Mouse (Mus musculus): ENCODE measurements around the gene Plcb1. TPM values are rescaled to one million over a fixed set of nuclear protein-coding genes. Genes with fewer than 3 reads are reported as not detected.

Gene Plcb1
- polyA plus RNA-seq, 1 experiment from 2014 or later, result 7.9 TPM

DNA sequence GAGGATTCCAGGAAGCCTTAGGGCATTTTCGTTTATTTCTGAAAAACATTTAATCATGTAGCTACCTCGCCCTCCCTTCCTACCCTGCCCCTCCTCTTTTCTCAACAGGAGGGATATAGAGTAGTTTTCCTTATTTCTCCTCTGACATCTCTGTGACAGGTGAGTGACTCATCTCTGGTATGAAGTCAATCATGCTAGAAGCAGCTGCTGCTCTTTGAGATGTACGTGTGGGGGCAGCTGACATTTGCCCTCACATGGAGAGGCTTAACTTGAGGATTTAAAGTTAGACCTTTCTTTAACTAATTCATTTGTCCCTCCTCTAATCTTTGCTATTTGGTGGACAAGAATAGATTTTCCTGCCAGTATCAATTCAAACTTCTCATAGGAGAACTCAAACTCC is 608.8 kb downstream of the Plcb1 start:
- H3K4me1 ChIP-seq (ENCODE audit: insufficient read depth), result no peaks in the 10 kb centered on the region
- WGBS (ENCODE audit: insufficient replicate concordance), result 82% methylated on average over 3 of the region's 3 CpGs
- no peak overlapping the region for H3K27ac ChIP-seq (ENCODE audit: low read depth)
- H3K27me3 ChIP-seq (ENCODE audit: insufficient read depth, low read length), result no peaks in the 10 kb centered on the region
- no peak overlapping the region for H3K4me3 ChIP-seq (ENCODE audit: low read depth, low read length)
- DNase-seq, result no peak
- no peaks in the 10 kb centered on the region for H3K36me3 ChIP-seq (replicated peaks; ENCODE audit: insufficient read depth, low read length)
- ATAC-seq, result no peak
- no peak overlapping the region for H3K9ac ChIP-seq (replicated peaks)
- no peaks in the 10 kb centered on the region for H3K9me3 ChIP-seq (ENCODE audit: low read length)
- TF ChIP-seq CTCF (IDR thresholded peaks at IDR 0.05; ENCODE audit: low read depth), result no peak
- TF ChIP-seq EP300 (IDR thresholded peaks at IDR 0.05; ENCODE audit: low read depth), result no peak
- no peak overlapping the region for H3K4me2 ChIP-seq (ENCODE audit: low read depth, low read length)

DNA sequence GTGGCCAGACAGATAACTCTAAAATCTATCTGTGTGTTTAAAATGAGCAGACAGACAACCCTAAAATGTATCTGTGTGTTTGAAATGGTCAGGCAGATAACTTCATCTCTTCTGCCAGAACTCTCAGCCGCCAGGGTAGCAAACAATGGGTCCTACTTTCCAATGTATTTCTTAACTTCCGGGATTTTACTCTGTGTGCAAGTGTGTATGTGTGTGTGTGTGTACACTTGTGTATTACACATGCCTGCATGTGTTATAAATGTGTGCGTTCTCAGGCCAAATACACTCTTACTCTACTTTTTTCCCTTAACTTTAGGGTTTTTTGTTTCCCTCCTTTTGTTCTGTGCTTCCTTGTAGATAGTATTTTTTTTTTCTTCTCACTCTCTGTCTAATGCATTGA is 610.5 kb downstream of the Plcb1 start:
- WGBS (ENCODE audit: insufficient replicate concordance), result 70% methylated on average over 3 of the region's 3 CpGs
- Histone ChIP-seq H3K4me3 (ENCODE audit: low read depth, low read length) (no peak overlapping the region), H3K27me3 (ENCODE audit: insufficient read depth, low read length) (no peaks in the 10 kb centered on the region), H3K4me2 (ENCODE audit: low read depth, low read length) (no peak overlapping the region), H3K9me3 (ENCODE audit: low read length) (no peaks in the 10 kb centered on the region), H3K9ac (replicated peaks) (no peak overlapping the region), H3K36me3 (replicated peaks; ENCODE audit: insufficient read depth, low read length) (no peaks in the 10 kb centered on the region), H3K4me1 (ENCODE audit: insufficient read depth) (no peaks in the 10 kb centered on the region), H3K27ac (ENCODE audit: low read depth) (no peak overlapping the region)
- no peak for DNase-seq
- TF ChIP-seq EP300 (IDR thresholded peaks at IDR 0.05; ENCODE audit: low read depth), result no peak
- no peak for TF ChIP-seq CTCF (IDR thresholded peaks at IDR 0.05; ENCODE audit: low read depth)
- no peak for ATAC-seq

- Histone ChIP-seq H3K27ac (ENCODE audit: low read depth) (no peak overlapping the region), H3K4me1 (ENCODE audit: insufficient read depth) (no peaks in the 10 kb centered on the region), H3K4me3 (ENCODE audit: low read depth, low read length) (no peak overlapping the region), H3K4me2 (ENCODE audit: low read depth, low read length) (no peak overlapping the region), H3K36me3 (replicated peaks; ENCODE audit: insufficient read depth, low read length) (no peaks in the 10 kb centered on the region; the same call in 1 of the 2 replicates), H3K9ac (replicated peaks) (no peak overlapping the region), H3K27me3 (ENCODE audit: insufficient read depth, low read length) (no peaks in the 10 kb centered on the region), H3K9me3 (ENCODE audit: low read length) (no peaks in the 10 kb centered on the region)
- WGBS (ENCODE audit: insufficient replicate concordance), result 80% methylated on average over 2 of the region's 2 CpGs
- DNase-seq, result no peak
- no peak for TF ChIP-seq CTCF (IDR thresholded peaks at IDR 0.05; ENCODE audit: low read depth)
- no peak for ATAC-seq
Observed at GRCm38 (mm10) chr2:135397970-135398369, 612.1 kb downstream of the Plcb1 start.

DNA sequence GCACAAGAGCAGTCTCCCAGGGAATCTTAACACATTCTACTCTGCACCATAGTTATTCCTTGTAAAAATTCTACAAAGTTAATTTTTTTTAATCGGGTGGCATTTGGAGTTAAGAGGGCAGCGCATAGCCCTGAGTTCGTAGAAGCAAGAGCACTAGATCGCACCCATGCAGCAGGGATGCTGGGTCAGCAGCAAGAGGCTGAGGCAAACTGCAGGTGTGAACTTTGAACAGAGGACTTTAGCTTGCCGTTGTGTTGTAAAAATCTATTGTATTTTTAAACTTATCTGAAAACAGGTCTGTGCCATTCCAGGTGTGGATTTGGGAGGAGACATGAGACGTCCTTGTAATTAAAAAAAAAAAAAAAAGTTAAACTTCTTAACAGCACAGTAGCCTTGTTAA is 613.9 kb downstream of the Plcb1 start:
- Histone ChIP-seq H3K4me2 (ENCODE audit: low read depth, low read length) (no peak overlapping the region), H3K36me3 (replicated peaks; ENCODE audit: insufficient read depth, low read length) (no peaks in the 10 kb centered on the region; the same call in 1 of the 2 replicates), H3K4me1 (ENCODE audit: insufficient read depth) (no peaks in the 10 kb centered on the region), H3K27me3 (ENCODE audit: insufficient read depth, low read length) (no peaks in the 10 kb centered on the region), H3K4me3 (ENCODE audit: low read depth, low read length) (no peak overlapping the region), H3K9ac (replicated peaks) (no peak overlapping the region), H3K27ac (ENCODE audit: low read depth) (no peak overlapping the region), H3K9me3 (ENCODE audit: low read length) (no peaks in the 10 kb centered on the region)
- ATAC-seq (no peak), DNase-seq (no peak)
- TF ChIP-seq EP300 (IDR thresholded peaks at IDR 0.05; ENCODE audit: low read depth) (no peak), CTCF (IDR thresholded peaks at IDR 0.05; ENCODE audit: low read depth) (no peak)
- WGBS (ENCODE audit: insufficient replicate concordance), result 78% methylated on average over 6 of the region's 6 CpGs

DNA sequence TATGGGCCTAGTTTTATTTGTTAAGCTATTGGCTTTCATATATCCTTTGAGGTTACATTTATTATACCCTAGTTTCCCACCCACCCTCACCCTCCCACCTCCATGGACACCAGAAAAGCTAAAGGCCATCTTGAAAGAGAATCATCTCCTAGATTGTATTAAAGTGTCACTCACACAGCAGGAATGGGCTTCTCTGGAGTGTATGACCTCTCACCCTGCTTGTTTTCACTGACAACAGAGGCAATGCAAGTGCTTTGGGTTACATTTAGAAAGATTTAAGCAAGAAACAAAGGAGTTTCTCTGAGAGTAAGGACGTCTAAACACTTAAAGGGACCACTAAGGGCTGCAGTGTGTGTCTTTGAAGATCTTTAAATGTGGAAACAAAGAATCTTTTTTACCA is 617.0 kb downstream of the Plcb1 start:
- H3K4me3 ChIP-seq (ENCODE audit: low read depth, low read length), result no peak overlapping the region
- H3K27me3 ChIP-seq (ENCODE audit: insufficient read depth, low read length), result no peaks in the 10 kb centered on the region
- no peak overlapping the region for H3K4me2 ChIP-seq (ENCODE audit: low read depth, low read length)
- H3K27ac ChIP-seq (ENCODE audit: low read depth), result no peak overlapping the region
- 41% methylated on average over 1 of the region's 1 CpGs for WGBS (ENCODE audit: insufficient replicate concordance)
- no peaks in the 10 kb centered on the region for H3K4me1 ChIP-seq (ENCODE audit: insufficient read depth)
- H3K36me3 ChIP-seq (replicated peaks; ENCODE audit: insufficient read depth, low read length), result no peaks in the 10 kb centered on the region; the same call in 1 of the 2 replicates
- no peaks in the 10 kb centered on the region for H3K9me3 ChIP-seq (ENCODE audit: low read length)
- TF ChIP-seq EP300 (IDR thresholded peaks at IDR 0.05; ENCODE audit: low read depth) (no peak), CTCF (IDR thresholded peaks at IDR 0.05; ENCODE audit: low read depth) (no peak)
- DNase-seq (no peak), ATAC-seq (no peak)
- H3K9ac ChIP-seq (replicated peaks), result no peak overlapping the region

- TF ChIP-seq CTCF (IDR thresholded peaks at IDR 0.05; ENCODE audit: low read depth) (no peak), EP300 (IDR thresholded peaks at IDR 0.05; ENCODE audit: low read depth) (no peak)
- no peaks in the 10 kb centered on the region for H3K9me3 ChIP-seq (ENCODE audit: low read length)
- no peak overlapping the region for H3K4me3 ChIP-seq (ENCODE audit: low read depth, low read length)
- H3K27ac ChIP-seq (ENCODE audit: low read depth), result no peak overlapping the region
- no peaks in the 10 kb centered on the region for H3K27me3 ChIP-seq (ENCODE audit: insufficient read depth, low read length)
- no peaks in the 10 kb centered on the region for H3K4me1 ChIP-seq (ENCODE audit: insufficient read depth)
- ATAC-seq (no peak), DNase-seq (no peak)
- H3K36me3 ChIP-seq (replicated peaks; ENCODE audit: insufficient read depth, low read length), result no peaks in the 10 kb centered on the region; the same call in 1 of the 2 replicates
- 83% methylated on average over 6 of the region's 6 CpGs for WGBS (ENCODE audit: insufficient replicate concordance)
- no peak overlapping the region for H3K4me2 ChIP-seq (ENCODE audit: low read depth, low read length)
- no peak overlapping the region for H3K9ac ChIP-seq (replicated peaks)
Observed at GRCm38 (mm10) chr2:135403344-135403743, 617.5 kb downstream of the Plcb1 start.

DNA sequence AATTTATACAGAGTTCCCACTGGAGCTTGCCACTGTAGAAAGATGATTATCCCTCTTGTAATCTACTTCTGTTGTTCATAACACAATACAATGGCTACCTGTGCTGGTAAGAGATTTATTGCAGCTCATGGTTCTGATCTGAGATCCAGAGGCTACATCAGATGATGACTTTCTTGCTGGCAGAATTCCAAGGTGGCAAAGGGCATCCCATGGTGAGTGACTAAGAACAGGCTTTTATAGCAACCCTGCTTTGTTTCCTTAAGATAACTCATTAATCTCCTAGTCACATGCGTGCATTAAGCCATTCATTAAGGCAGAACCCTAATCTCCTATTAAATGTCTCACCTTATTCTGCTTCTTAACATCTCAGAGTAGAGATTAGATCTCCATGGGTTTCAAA is 618.2 kb downstream of the Plcb1 start:
- H3K4me2 ChIP-seq (ENCODE audit: low read depth, low read length), result no peak overlapping the region
- DNase-seq (no peak), ATAC-seq (no peak)
- no peaks in the 10 kb centered on the region for H3K9me3 ChIP-seq (ENCODE audit: low read length)
- H3K27me3 ChIP-seq (ENCODE audit: insufficient read depth, low read length), result no peaks in the 10 kb centered on the region
- H3K4me3 ChIP-seq (ENCODE audit: low read depth, low read length), result no peak overlapping the region
- TF ChIP-seq CTCF (IDR thresholded peaks at IDR 0.05; ENCODE audit: low read depth) (no peak), EP300 (IDR thresholded peaks at IDR 0.05; ENCODE audit: low read depth) (no peak)
- WGBS (ENCODE audit: insufficient replicate concordance), result 77% methylated on average over 1 of the region's 1 CpGs
- no peaks in the 10 kb centered on the region for H3K4me1 ChIP-seq (ENCODE audit: insufficient read depth)
- no peaks in the 10 kb centered on the region; the same call in 1 of the 2 replicates for H3K36me3 ChIP-seq (replicated peaks; ENCODE audit: insufficient read depth, low read length)
- no peak overlapping the region for H3K9ac ChIP-seq (replicated peaks)
- no peak overlapping the region for H3K27ac ChIP-seq (ENCODE audit: low read depth)
